Mouse (Mus musculus): ENCODE results near the gene Ric8b.
A peak's percentile ranks its signal among the peaks of the same experiment; 100 is the strongest.

Gene Ric8b

GRCm38 (mm10) chr10:84963126-84963525 is 45.7 kb downstream of the Ric8b start:
- no peak for DNase-seq

GRCm38 (mm10) chr10:84963726-84964125 is 46.3 kb downstream of the Ric8b start:
- DNase-seq, result no peak

- no peak for DNase-seq
Measured at GRCm38 (mm10) chr10:84966542-84966941, 49.1 kb downstream of the Ric8b start.

- DNase-seq, result peak; percentile 61 to 71
Measured at GRCm38 (mm10) chr10:84967645-84968044, 50.2 kb downstream of the Ric8b start.

GRCm38 (mm10) chr10:84968852-84969704 is 51.7 kb downstream of the Ric8b start:
- no peak for DNase-seq

DNA sequence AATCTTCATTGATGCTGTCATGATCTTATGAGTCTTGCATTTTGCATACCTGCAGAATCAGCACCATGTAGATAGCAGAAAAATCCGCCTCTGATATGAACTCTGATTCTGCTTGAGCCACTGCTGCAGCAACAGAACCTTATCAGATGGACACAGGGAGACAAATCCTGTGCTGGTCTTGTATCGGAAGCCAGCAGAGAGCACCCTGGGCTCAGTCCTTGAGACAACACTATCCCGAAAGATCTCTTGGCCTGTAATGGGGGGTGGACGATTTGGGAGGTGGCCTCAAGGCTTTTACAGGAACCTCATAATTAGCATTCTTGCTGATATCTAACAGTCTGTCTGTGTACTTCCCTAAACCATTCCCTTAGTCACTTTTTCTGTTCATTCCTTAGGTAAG is 57.8 kb downstream of the Ric8b start:
- DNase-seq, result no peak

GRCm38 (mm10) chr10:84976588-84977351 is 59.4 kb downstream of the Ric8b start:
- peak in 1 of 2 experiments; percentile 29 for DNase-seq

DNA sequence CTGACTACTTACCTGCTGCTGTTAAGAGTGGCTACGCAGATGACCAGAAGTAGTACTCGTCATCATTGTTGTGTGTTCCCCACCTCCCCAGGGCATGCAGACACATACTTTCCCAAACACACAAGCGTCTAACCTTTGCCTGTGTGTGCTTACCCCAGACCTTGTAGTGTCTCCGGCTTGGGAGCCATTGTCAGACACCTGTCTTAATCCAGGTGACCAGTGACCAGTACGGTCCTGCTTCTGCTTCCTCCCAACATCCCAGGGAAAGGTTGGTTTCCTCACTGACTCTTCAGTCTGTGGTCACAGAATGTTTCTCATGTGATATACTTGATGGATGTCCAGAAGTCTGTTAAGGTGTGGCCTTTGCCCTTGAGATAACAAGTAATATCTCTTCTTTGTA is 62.9 kb downstream of the Ric8b start:
- DNase-seq, result no peak

DNA sequence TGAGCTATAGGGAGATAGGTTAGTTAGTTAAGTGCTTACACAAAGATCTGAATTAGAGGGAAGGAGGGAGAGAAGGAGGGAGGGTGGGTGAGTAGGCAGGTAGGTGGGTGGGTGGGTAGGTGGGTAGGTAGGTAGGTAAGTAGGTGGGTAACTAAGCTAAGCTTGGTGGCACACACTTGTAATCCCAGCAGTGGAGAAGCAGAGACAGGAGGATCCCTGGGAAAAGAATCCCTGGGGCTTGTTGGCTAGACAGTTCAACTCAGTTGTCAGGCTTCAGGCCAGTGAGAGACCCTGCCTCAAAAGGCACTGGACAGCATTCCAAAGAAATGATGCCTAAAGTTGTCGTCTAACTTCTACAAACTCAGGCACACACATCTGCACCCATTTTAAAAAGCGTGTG is 64.0 kb downstream of the Ric8b start:
- DNase-seq, result no peak

GRCm38 (mm10) chr10:84982675-84983074 is 65.3 kb downstream of the Ric8b start:
- no peak for DNase-seq

GRCm38 (mm10) chr10:84985956-84986355 is 68.5 kb downstream of the Ric8b start:
- DNase-seq, result peak; percentile 82 to 85

DNA sequence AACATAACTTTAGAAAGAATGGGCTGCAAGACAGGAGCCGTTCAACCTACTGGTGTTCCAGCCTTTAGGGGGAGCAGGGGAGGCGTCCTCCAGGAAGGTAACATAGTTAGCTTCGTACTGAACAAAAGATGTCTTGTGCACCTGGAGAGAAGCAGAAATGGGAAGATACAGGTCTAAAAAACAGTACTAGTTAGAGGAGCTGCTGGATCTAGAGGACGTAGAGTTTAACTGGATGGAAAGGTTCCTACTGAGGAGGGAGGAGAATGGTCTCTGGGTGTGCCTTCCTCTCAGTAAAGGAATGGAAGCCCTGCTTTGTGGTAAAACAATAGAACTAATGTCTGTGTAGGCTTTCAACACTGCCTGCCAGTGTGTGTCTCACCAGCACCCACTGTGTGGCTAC is 70.2 kb downstream of the Ric8b start:
- DNase-seq, result no peak

- no peak for DNase-seq
Measured at GRCm38 (mm10) chr10:84988650-84989049, 71.2 kb downstream of the Ric8b start.

DNA sequence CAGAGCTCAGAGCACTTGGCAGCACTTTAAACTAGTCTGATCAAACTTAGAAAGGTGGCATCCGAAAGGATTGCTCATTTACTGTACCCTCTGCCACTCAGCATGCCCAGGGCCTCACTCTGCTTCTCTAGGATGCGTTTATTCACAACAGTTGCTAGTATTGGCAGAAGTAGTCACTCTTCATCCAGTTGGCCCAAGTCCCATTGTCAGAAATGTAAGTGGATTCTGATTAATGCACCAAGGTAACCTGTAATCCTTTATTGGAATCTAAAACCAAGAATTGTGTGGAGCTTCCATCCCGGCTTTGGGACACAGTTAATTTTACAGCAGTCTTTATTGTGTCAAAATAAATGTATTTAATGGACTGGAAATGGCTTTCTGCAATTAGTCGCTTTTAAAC is 76.9 kb downstream of the Ric8b start:
- no peak for DNase-seq

GRCm38 (mm10) chr10:84994971-84995370 is 77.6 kb downstream of the Ric8b start:
- DNase-seq, result no peak

GRCm38 (mm10) chr10:84996366-84996765 is 79.0 kb downstream of the Ric8b start:
- no peak for DNase-seq

GRCm38 (mm10) chr10:84997571-84998224 is 80.3 kb downstream of the Ric8b start:
- DNase-seq, result no peak

DNA sequence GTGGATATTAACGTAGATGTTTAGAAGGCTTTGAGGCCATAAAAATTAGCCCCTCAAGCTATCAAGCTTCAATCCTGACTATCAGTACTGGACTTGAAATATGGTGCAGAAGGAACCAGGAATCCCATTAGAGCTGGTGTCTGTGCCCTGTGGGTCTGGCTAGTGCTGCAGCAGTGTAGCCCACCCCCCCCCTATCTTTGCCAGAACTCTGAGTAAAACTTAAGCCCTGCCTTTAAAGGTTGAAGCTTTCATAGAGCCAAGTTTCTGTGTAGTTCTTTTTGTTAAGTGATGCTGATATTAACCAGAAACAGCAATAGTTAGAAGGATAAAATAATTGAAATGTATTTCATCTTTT is 80.8 kb downstream of the Ric8b start:
- DNase-seq, result no peak

DNA sequence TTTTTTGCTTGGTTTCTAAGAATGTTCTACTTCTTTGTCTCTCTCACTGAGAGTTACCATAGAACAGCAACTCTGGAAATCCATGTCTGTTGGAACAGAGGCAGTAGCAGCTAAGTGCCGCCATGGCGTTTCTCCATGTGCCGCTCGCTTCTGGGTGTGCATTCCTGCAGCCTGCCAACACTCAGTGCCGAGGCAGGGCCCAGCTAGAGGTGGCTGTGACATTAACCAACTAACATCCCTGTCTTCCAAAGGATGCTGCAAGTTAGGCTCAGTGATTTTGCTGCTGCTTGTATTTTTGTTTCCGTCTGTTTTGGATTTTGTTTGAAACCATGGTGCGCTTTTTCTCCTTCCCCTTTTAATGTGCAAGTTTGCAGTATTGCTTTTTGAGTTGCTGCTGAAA is 84.5 kb downstream of the Ric8b start:
- no peak for DNase-seq

DNA sequence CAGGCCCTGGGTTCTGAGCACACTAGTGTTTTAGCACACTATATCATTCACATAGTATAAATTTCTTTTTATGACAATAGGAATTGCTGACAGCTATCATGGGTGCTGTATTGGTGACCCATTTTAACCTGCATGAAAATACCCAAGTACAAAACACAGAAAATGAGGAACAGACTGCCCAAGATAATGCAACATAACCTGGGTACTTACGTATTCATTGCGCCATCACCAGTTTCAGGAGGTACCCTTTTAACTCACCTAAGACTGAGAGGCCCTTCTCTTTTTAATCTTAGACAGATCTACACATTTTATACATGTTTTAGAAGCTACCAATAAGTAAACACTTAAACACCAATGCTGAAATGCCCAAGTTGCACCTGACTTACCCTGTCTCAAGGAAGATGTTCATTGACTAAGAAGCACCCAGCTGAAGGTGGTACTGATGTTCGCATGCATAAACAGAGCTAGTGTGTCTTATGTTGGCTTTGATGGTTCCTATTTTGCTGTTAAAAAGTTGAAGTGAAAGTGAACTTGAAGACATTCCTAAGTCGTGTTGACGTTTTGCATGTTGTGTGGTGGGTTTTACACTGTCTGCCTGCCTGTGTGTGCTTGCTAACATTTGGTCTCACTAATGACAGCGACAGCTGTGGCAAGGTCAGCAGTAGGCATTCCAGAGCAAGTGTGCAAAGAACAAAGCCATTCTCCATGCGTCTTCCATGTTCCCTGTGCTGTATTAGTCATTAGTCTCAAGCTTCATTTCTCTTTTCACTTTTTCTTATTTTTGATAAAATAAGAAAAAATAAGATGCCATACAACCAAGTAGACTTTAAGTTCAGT is 86.0 kb downstream of the Ric8b start:
- DNase-seq, result no peak

DNA sequence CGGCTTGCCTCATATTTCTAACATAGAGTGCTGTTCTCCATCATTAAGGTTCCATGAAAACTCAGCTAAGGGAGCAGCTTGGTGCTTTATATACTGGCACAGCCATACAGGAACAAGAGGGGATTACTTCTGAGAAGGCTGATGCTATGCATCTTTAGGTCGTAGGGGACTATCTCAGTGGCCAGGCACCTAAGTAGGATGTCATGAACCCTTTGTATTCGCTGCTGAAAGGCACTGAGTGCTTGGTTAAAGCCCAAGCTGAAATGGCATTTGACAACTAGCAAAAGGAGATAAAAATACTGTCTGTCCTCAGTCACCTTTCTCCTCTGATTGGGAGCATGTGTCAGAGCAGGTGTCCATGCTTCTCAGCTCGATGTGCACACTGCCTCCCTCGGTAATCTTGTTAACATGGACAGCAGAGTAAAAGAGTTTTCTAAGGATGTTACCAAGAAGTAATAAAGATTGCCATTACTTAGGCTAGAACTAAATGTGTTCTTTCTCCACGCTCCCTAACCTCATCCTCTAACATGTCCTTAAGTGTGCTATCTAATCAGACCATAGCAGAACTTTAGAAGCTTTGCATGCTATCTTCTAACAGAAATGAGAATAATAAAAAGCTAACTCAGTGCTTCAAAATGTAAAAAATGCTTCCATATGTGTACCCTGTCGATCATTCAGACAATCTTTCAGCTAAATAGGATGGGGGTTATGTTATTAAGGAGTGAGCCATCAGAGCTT is 89.3 kb downstream of the Ric8b start:
- no peak for DNase-seq

Data from kidney, postnatal 4 days (tissue).